Mouse (Mus musculus) left cerebral cortex, adult 9 months (tissue): ENCODE measurements around the gene Hoxd13.

Source experiments
- DNase-seq, 2 experiments: peaks; one replicate each; pipeline ENCODE4 v3.0.0; 2022; ENCODE audit warnings: low spot score in 2 of 2

The Hoxd13 gene

GRCm38 (mm10) chr2:74680561-74681398 is 12.7 kb downstream of the Hoxd13 start:
- DNase-seq = no peak

GRCm38 (mm10) chr2:74681594-74682531 is 13.8 kb downstream of the Hoxd13 start:
- no peak for DNase-seq

- no peak for DNase-seq
Observed at GRCm38 (mm10) chr2:74682796-74683195, 14.7 kb downstream of the Hoxd13 start.

GRCm38 (mm10) chr2:74683471-74683951 is 15.4 kb downstream of the Hoxd13 start:
- DNase-seq = no peak

- no peak for DNase-seq
Observed at GRCm38 (mm10) chr2:74684106-74684505, 16.0 kb downstream of the Hoxd13 start.

- DNase-seq = no peak
Observed at GRCm38 (mm10) chr2:74685059-74685603, 17.0 kb downstream of the Hoxd13 start.

- peak in 1 of 2 experiments; percentile 58 for DNase-seq
Observed at GRCm38 (mm10) chr2:74686301-74686987, 18.3 kb downstream of the Hoxd13 start.

- DNase-seq = no peak
Observed at GRCm38 (mm10) chr2:74686988-74687697, 19.0 kb downstream of the Hoxd13 start.

DNA sequence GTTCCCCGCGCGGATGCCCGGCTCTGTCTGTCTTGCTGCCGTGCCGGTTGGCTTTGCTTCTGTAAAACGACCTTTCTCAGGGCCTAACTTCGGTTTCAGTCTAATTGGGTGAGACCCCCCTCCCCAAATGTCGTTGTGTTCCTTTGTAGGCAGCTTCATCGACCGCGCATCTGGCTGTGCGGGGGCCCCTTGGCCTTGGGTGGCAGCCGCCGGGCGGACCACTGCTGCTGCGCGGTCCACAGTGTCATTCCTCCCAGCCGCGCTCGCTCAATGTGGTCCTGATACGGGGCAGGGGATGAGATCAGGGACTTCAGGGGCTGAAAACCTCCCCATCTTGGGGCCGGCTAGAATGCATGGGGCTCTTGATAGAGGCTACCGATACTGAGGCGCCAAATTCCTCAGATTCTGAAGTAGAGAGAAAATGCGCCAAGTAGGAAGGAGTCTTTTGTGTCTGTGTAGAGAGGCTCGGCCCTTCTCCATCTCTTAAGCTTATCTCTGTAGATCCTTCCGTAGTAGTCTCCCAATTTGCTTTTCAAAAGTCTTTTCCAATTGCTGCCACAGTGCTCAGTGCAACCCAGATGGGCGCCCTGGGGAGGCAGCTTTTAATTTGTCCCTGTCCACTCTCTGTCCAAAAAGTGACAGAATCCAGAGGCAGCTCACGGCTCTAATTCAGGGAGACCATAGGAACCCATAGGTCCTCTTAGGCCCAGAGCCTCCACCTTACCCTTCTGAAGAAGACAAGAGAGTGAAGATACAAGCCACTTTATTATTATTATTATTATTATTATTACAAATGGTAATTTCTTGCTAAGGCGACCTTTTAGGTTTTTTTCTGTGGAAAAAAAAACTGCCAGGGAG is 19.8 kb downstream of the Hoxd13 start:
- no peak for DNase-seq

GRCm38 (mm10) chr2:74688795-74689573 is 20.9 kb downstream of the Hoxd13 start:
- DNase-seq = no peak

DNA sequence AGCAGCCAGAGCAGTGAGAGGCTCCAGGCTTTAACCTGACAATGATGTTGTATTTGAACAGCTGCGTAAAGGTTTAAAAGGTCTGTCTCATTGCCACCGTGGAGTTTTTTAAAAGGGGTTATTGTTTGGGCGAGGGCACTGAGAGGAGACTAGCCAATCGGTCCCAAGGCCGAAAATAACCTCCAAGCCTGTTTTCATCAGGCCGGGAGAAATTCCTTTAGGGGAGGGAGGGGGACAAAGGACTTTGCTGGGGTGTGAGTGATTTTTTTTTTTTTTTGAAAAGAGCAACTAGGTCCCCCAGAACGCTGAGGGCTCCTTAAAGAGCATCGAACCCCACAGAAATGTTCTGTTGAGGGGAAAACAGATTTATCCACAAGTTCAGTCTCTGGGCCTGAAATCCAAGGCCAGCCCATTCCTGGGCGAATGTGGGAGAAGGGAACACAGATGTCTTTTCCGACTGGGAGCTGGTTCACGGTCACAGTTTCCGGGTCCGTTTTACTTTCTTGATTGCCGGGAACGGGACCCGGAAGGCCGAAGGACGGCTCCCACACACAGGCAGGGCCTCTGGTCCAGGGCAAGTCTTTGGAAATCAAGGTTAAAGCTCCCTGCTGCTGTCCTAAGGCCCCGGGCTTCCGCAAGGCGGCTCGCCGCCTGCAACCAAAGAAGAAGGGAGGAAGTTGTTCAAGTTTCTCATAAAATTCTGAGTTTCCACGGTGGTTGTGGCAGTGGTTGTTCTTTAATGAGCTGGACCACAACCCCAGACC is 21.6 kb downstream of the Hoxd13 start:
- DNase-seq = no peak

DNA sequence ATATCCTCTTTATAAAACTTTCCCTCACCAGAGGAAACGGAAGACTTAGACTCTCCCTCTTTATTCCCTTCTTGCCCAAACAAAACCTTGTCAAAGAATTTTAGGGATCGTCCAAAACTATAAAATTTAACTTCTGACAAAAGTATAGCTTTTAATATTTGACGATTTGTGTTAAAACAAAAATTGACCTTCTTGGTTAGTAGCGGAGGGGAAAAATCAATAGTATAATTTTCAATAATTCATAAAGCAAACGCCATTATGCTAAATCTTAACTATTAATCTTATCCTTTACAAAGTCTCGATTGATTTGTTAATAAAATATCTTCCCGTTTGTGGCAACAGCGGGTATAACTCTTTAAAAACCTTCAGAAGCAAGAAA is 22.2 kb downstream of the Hoxd13 start:
- DNase-seq = no peak

- DNase-seq = no peak
Observed at GRCm38 (mm10) chr2:74691022-74691951, 23.2 kb downstream of the Hoxd13 start, which contains the start of gene Hoxd10. TSS of gene Hoxd10 (plus strand) at chr2:74691924.

- DNase-seq = no peak
Observed at GRCm38 (mm10) chr2:74691995-74692807, 24.1 kb downstream of the Hoxd13 start.

GRCm38 (mm10) chr2:74692808-74693431 is 24.8 kb downstream of the Hoxd13 start:
- no peak for DNase-seq

DNA sequence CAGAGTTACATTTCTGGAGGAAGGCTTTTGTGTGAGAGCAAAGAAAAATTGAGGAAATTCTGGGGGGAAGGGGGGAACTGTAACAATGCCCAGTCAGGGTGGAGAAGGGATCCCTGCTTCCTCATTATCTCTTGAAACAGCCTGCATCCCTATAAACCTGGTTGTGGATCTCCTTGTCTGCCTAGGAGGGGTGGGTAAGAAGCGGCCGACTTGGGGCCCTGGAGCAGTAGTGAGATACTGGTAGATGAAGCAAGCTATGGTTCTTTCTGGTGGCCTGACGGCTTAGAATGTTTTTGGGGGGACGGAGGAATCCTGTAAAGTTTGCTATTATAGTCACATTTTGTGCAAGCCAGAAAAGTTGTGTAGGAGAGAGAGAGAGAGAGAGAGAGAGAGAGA is 25.3 kb downstream of the Hoxd13 start:
- no peak for DNase-seq
